Mouse (Mus musculus) cortical plate, adult 2 months (tissue): Measurements from ENCODE around the gene Susd1.

Experiments used
- CTCF ChIP-seq: fragments of 200-500 bp; IDR thresholded peaks from 2 replicates; pipeline ENCODE4 v1.5.1; 2011; ENCODE audit warnings: mild to moderate bottlenecking, control low read depth, low read length; ENCODE audit not compliant: insufficient read depth; ENCODE audit errors: extremely low read depth
- POLR2A ChIP-seq: fragments of 200-500 bp; IDR thresholded peaks from 2 replicates; pipeline ENCODE4 v1.6.1; 2011; ENCODE audit warnings: mild to moderate bottlenecking, low read length, control low read depth; ENCODE audit not compliant: insufficient read depth; ENCODE audit errors: extremely low read depth

- TF ChIP-seq CTCF, result no peak
- TF ChIP-seq POLR2A, result no peak
Measured at GRCm38 (mm10) chr4:59273342-59273741, 165.1 kb downstream of the Susd1 start.
